Mouse (Mus musculus): ENCODE results near the gene Surf1. TPM values are rescaled to one million over a fixed set of nuclear protein-coding genes. Genes with fewer than 3 reads are reported as not detected.

The Surf1 gene
- total and polyA plus RNA-seq, 3 experiments, result 52.1 to 74.8 TPM; not detected in 1

GRCm38 (mm10) chr2:26920190-26920855, 4.0 kb upstream of the Surf1 start:
- Histone ChIP-seq H3K4me3 (ENCODE audit: control insufficient read depth in 1 of 2, insufficient read depth in 1 of 2, low read depth in 2 of 2, low read length in 2 of 2) (no peak overlapping the region), H3K9me3 (replicated peaks; ENCODE audit: insufficient read depth, low read length) (no peaks in the 10 kb centered on the region), H3K27ac (ENCODE audit: control insufficient read depth, low read depth, low read length) (no peak overlapping the region), H3K9ac (ENCODE audit: control insufficient read depth, low read depth, low read length, poor library complexity, severe bottlenecking) (no peak overlapping the region), H3K27me3 (ENCODE audit: control insufficient read depth in 1 of 2, insufficient read depth in 2 of 2, low read length in 2 of 2) (no peaks in the 10 kb centered on the region), H3K4me1 (ENCODE audit: control insufficient read depth in 1 of 2, insufficient read depth in 2 of 2, low read length in 2 of 2) (peaks cover 0 to 12% of the 10 kb centered on the region in 2 experiments; a peak in 1 of 4 replicates), H3K79me2 (ENCODE audit: control insufficient read depth, insufficient read depth, low read length, poor library complexity) (peaks cover 35% of the 10 kb centered on the region), H3K36me3 (ENCODE audit: control insufficient read depth in 1 of 2, insufficient read depth in 2 of 2, low read length in 2 of 2) (peaks cover 0 to 8% of the 10 kb centered on the region in 2 experiments; a peak in 3 of 4 replicates)
- DNase-seq (ENCODE audit: low read depth, low spot score), result peak; percentile 16
- TF ChIP-seq GABPA (IDR thresholded peaks at IDR 0.05; ENCODE audit: low read depth, low read length), result no peak
- no peak for TF ChIP-seq MAFK (IDR thresholded peaks at IDR 0.05; ENCODE audit: borderline replicate concordance, low read depth, low read length)
- TF ChIP-seq MAX (IDR thresholded peaks at IDR 0.05; ENCODE audit: low read length), result no peak
- peak in 1 of 2 experiments; percentile 37; a peak in 2 of 4 replicates for TF ChIP-seq POLR2A (IDR thresholded peaks at IDR 0.05; ENCODE audit: control insufficient read depth in 1 of 2, insufficient read depth in 1 of 2, low read depth in 1 of 2, low read length in 2 of 2, poor library complexity in 1 of 2)
- no peak for TF ChIP-seq USF1 (IDR thresholded peaks at IDR 0.05; ENCODE audit: low read depth, low read length)
- TF ChIP-seq MYB (IDR thresholded peaks at IDR 0.05; ENCODE audit: low read depth, low read length), result no peak
- TF ChIP-seq POLR2AphosphoS2 (IDR thresholded peaks at IDR 0.05; ENCODE audit: low read length), result peak; percentile 77
- no peak for TF ChIP-seq RCOR1 (IDR thresholded peaks at IDR 0.05; ENCODE audit: low read depth, low read length)
- no peak for TF ChIP-seq TBP (IDR thresholded peaks at IDR 0.05; ENCODE audit: low read depth, low read length)
- TF ChIP-seq NRF1 (IDR thresholded peaks at IDR 0.05; ENCODE audit: insufficient read depth, low read depth, low read length, poor library complexity, severe bottlenecking), result no peak
- 0 out of 2 replicates have a peak, but pooled peaks have one; percentile 12 for TF ChIP-seq POLR2AphosphoS5 (IDR thresholded peaks at IDR 0.05; ENCODE audit: borderline replicate concordance, low read depth, low read length)

GRCm38 (mm10) chr2:26919684-26920083, 3.4 kb upstream of the Surf1 start:
- H3K36me3 ChIP-seq (ENCODE audit: control insufficient read depth in 1 of 2, insufficient read depth in 2 of 2, low read length in 2 of 2), result peaks cover under 1 to 8% of the 10 kb centered on the region in 2 experiments; a peak in 3 of 4 replicates
- H3K27ac ChIP-seq (ENCODE audit: control insufficient read depth, low read depth, low read length), result no peak overlapping the region
- no peak for DNase-seq (ENCODE audit: low read depth, low spot score)
- peaks cover 38% of the 10 kb centered on the region for H3K79me2 ChIP-seq (ENCODE audit: control insufficient read depth, insufficient read depth, low read length, poor library complexity)
- TF ChIP-seq CTCF (IDR thresholded peaks at IDR 0.05 in 2 of 3, conservative IDR thresholded peaks at IDR 0.05 in 1 of 3; ENCODE audit: control insufficient read depth in 1 of 3, insufficient read depth in 1 of 3, low read depth in 2 of 3, low read length in 3 of 3, poor library complexity in 1 of 3, severe bottlenecking in 1 of 3) (no peak), RCOR1 (IDR thresholded peaks at IDR 0.05; ENCODE audit: low read depth, low read length) (no peak), NRF1 (IDR thresholded peaks at IDR 0.05; ENCODE audit: insufficient read depth, low read depth, low read length, poor library complexity, severe bottlenecking) (no peak), ZKSCAN1 (IDR thresholded peaks at IDR 0.05; ENCODE audit: low read depth, low read length) (no peak), JUND (IDR thresholded peaks at IDR 0.05; ENCODE audit: low read depth, low read length) (no peak), SMC3 (IDR thresholded peaks at IDR 0.05; ENCODE audit: low read depth, low read length) (no peak)
- H3K9ac ChIP-seq (ENCODE audit: control insufficient read depth, low read depth, low read length, poor library complexity, severe bottlenecking), result no peak overlapping the region
- no peak overlapping the region for H3K4me3 ChIP-seq (ENCODE audit: control insufficient read depth in 1 of 2, insufficient read depth in 1 of 2, low read depth in 2 of 2, low read length in 2 of 2)
- H3K27me3 ChIP-seq (ENCODE audit: control insufficient read depth in 1 of 2, insufficient read depth in 2 of 2, low read length in 2 of 2), result no peaks in the 10 kb centered on the region
- no peaks in the 10 kb centered on the region for H3K9me3 ChIP-seq (replicated peaks; ENCODE audit: insufficient read depth, low read length)
- peaks cover 0 to 15% of the 10 kb centered on the region in 2 experiments; a peak in 1 of 4 replicates for H3K4me1 ChIP-seq (ENCODE audit: control insufficient read depth in 1 of 2, insufficient read depth in 2 of 2, low read length in 2 of 2)

Data from MEL (cell line).